Mouse (Mus musculus) kidney, postnatal 4 days (tissue): ENCODE data around the gene Meis2.

ENCODE experiments used
- DNase-seq, 2 experiments: peaks; one replicate each; pipeline ENCODE4 v3.0.0; 2021; ENCODE audit warnings: mixed read lengths in 2 of 2

The Meis2 gene

GRCm38 (mm10) chr2:116065570-116066005 is at the start of gene Meis2:
TSS of gene Meis2 (minus strand) at chr2:116065839.
- DNase-seq: peak; percentile 88 to 93

- peak in 1 of 2 experiments; percentile 30 for DNase-seq
These were observed 40.6 kb upstream of the Meis2 start for GRCm38 (mm10) chr2:116106194-116106593.

- DNase-seq: no peak
These were observed 39.5 kb upstream of the Meis2 start for GRCm38 (mm10) chr2:116105179-116105578.

- DNase-seq: peak; percentile 30 to 40
These were observed 37.9 kb upstream of the Meis2 start for GRCm38 (mm10) chr2:116103411-116103996.

- DNase-seq: peak; percentile 75 to 79
These were observed 35.6 kb upstream of the Meis2 start for GRCm38 (mm10) chr2:116101221-116101620.

- DNase-seq: no peak
These were observed 15.3 kb upstream of the Meis2 start for GRCm38 (mm10) chr2:116080961-116081360.

- DNase-seq: no peak
These were observed 13.2 kb upstream of the Meis2 start for GRCm38 (mm10) chr2:116078841-116079240.

- DNase-seq: no peak
These were observed 12.1 kb upstream of the Meis2 start for GRCm38 (mm10) chr2:116077716-116078115.

GRCm38 (mm10) chr2:116076752-116077480 is 11.3 kb upstream of the Meis2 start:
- no peak for DNase-seq

- DNase-seq: peak; percentile 79 to 88
These were observed 10.3 kb upstream of the Meis2 start for GRCm38 (mm10) chr2:116075902-116076301.

- DNase-seq: peak; percentile 66 to 76
These were observed 9.8 kb upstream of the Meis2 start for GRCm38 (mm10) chr2:116075477-116075876.

GRCm38 (mm10) chr2:116074726-116075440 is 9.2 kb upstream of the Meis2 start:
- no peak for DNase-seq

GRCm38 (mm10) chr2:116074061-116074460 is 8.4 kb upstream of the Meis2 start:
- DNase-seq: no peak

- no peak for DNase-seq
These were observed 7.8 kb upstream of the Meis2 start for GRCm38 (mm10) chr2:116073311-116073904.

GRCm38 (mm10) chr2:116072706-116073105 is 7.1 kb upstream of the Meis2 start:
- no peak for DNase-seq

GRCm38 (mm10) chr2:116072321-116072640 is 6.6 kb upstream of the Meis2 start:
- peak in 1 of 2 experiments; percentile 24 for DNase-seq

GRCm38 (mm10) chr2:116071571-116072320 is 6.1 kb upstream of the Meis2 start:
- peak; percentile 89 to 91 for DNase-seq

GRCm38 (mm10) chr2:116070614-116071425 is 5.2 kb upstream of the Meis2 start:
- peak in 1 of 2 experiments; percentile 11 for DNase-seq

- peak in 1 of 2 experiments; percentile 25 for DNase-seq
These were observed 4.0 kb upstream of the Meis2 start for GRCm38 (mm10) chr2:116069451-116070225.

- no peak for DNase-seq
These were observed 3.3 kb upstream of the Meis2 start for GRCm38 (mm10) chr2:116068901-116069300.

GRCm38 (mm10) chr2:116068461-116068860 is 2.8 kb upstream of the Meis2 start:
- DNase-seq: no peak
